Mouse (Mus musculus): ENCODE data around the gene Slc4a3.

DNA sequence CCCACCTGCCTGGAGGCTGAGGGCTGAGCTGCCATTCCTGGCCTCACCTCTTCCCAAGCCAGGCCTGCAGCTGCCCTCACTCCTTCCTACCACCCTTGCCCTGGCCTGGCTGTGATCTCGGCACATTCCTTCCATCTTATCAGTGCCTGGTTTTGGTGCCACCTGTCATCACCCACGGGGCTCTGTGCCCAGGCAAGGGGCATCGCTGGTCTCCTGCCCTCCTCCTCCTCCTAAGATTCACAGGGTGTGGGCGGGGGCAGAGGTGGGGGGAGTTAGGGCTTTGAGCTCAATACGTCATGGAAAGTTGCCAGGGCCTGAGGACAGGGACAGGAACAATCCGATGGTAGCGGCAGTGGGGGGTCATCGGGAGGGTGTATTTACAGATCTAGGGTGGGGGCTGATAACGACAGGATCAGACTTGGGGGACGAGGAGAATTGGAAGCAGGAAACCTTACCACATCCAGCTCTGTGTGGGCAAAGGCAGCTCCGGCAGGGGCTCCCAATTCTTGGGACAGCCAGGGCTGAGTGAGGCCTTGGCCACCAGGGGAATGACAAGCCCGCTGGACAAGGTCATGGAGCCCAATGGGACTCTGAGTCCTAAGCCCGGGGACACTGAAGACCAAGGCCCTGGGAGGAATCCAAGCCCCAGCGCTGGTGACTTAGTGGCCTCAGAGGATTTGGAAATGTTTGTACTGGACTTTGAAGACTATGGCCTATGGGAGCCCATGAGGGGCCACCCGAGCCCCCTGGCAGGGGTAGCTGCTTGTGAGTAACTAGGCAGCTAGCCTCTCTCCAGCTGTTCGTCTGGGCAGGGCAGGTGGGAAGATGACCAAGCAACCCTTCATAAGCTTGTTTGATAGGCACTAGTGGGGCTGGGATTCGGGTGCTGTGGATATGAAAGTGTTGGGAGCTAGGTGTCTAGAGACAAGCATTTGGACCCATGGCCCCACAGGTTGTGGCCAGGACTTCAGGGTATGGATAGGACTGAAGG lies 3.5 kb downstream of the Slc4a3 start:
- TF ChIP-seq CTCF (IDR thresholded peaks at IDR 0.05; ENCODE audit: control insufficient read depth, insufficient read depth, insufficient replicate concordance, low read depth, low read length) (no peak), POLR2A (IDR thresholded peaks at IDR 0.05; ENCODE audit: control insufficient read depth, low read depth, low read length) (no peak)
